Mouse (Mus musculus): ENCODE results near the gene Lsm6. TPM values are rescaled to one million over a fixed set of nuclear protein-coding genes. Genes with fewer than 3 reads are reported as not detected.
"Not testable (repeated sequence)": the region's sequence is repeated elsewhere in the genome, so short reads cannot be mapped to it uniquely, and the experiment has no call there.

Lsm6 gene
- total and polyA plus RNA-seq, 3 experiments, result 60.0 to 186 (median 67.7) TPM

GRCm38 (mm10) chr8:78819973-78820372, 967 bp downstream of the Lsm6 start:
- dilution Hi-C loops (cut with MboI; ENCODE audit: extremely low pct_ligation_motif_present, extremely low pct_unique_long_range_greater_than_20kb, low sequenced_read_pairs); in situ Hi-C loops (cut with MboI; ENCODE audit: low pct_ligation_motif_present, low pct_unique_long_range_greater_than_20kb, low sequenced_read_pairs); H3K27me3 ChIP-seq (replicated peaks); H3K9me3 ChIP-seq (replicated peaks; ENCODE audit: low read length): not testable (repeated sequence)
- Histone ChIP-seq H3K36me3 (replicated peaks in 1 of 2; ENCODE audit: control insufficient read depth in 1 of 2, insufficient read depth in 1 of 2, low read length in 1 of 2) (peaks cover 6 to 43% of the 10 kb centered on the region in 2 experiments), H3K27ac (ENCODE audit: insufficient read depth, low read depth) (peak overlapping the region; percentile 35; the same call in 1 of the 2 replicates), H3K4me3 (replicated peaks in 1 of 3; ENCODE audit: low read depth in 2 of 3, low read length in 2 of 3, poor library complexity in 1 of 3) (peak overlapping the region; percentile 67 to 80 (median 72)), H3K4me2 (ENCODE audit: insufficient read depth, low read depth, poor library complexity, severe bottlenecking) (peak overlapping the region; percentile 96), H3K79me2 (replicated peaks; ENCODE audit: control insufficient read depth, extremely low read depth, insufficient read depth, poor library complexity, severe bottlenecking) (peaks cover 14% of the 10 kb centered on the region), H3K9ac (ENCODE audit: insufficient read depth, low read depth) (peak overlapping the region; percentile 97), H3K4me1 (ENCODE audit: control insufficient read depth in 1 of 2, insufficient read depth in 2 of 2) (peaks cover 0 to 38% of the 10 kb centered on the region in 2 experiments; a peak in 2 of 4 replicates)
- DNase-seq (ENCODE audit: extremely low read depth), result peak; percentile 75
- peak; percentile 73 for TF ChIP-seq ELF1 (IDR thresholded peaks at IDR 0.05; ENCODE audit: low read depth, low read length)
- TF ChIP-seq MAX (IDR thresholded peaks at IDR 0.05; ENCODE audit: low read length), result 0 out of 2 replicates have a peak, but pooled peaks have one; percentile 4
- TF ChIP-seq MYC (IDR thresholded peaks at IDR 0.05; ENCODE audit: low read depth, low read length), result peak; percentile 71; the same call in 1 of the 2 replicates
- 0 out of 2 replicates have a peak, but pooled peaks have one; percentile 27 for TF ChIP-seq TBP (conservative IDR thresholded peaks at IDR 0.05; ENCODE audit: low read depth, low read length)

- H3K79me2 ChIP-seq (replicated peaks; ENCODE audit: control insufficient read depth, extremely low read depth, insufficient read depth, poor library complexity, severe bottlenecking), result peaks cover 9% of the 10 kb centered on the region
- dilution Hi-C loops (cut with MboI; ENCODE audit: extremely low pct_ligation_motif_present, extremely low pct_unique_long_range_greater_than_20kb, low sequenced_read_pairs) (no loop called here), in situ Hi-C loops (cut with MboI; ENCODE audit: low pct_ligation_motif_present, low pct_unique_long_range_greater_than_20kb, low sequenced_read_pairs) (no loop called here)
- peak; percentile 60; the same call in 1 of the 2 replicates for TF ChIP-seq MAFK (IDR thresholded peaks at IDR 0.05; ENCODE audit: insufficient replicate concordance, low read length)
- no peak for TF ChIP-seq CHD1 (IDR thresholded peaks at IDR 0.05; ENCODE audit: low read depth, low read length)
- DNase-seq (ENCODE audit: extremely low read depth), result no peak
- no peak overlapping the region for H3K27ac ChIP-seq (ENCODE audit: insufficient read depth, low read depth)
- H3K4me2 ChIP-seq (ENCODE audit: insufficient read depth, low read depth, poor library complexity, severe bottlenecking), result no peak overlapping the region
- H3K9me3 ChIP-seq (replicated peaks; ENCODE audit: low read length), result no peaks in the 10 kb centered on the region
- H3K4me3 ChIP-seq (replicated peaks in 1 of 3; ENCODE audit: low read depth in 2 of 3, low read length in 2 of 3, poor library complexity in 1 of 3), result no peak overlapping the region
- peaks cover 33 to 91% of the 10 kb centered on the region in 2 experiments for H3K36me3 ChIP-seq (replicated peaks in 1 of 2; ENCODE audit: control insufficient read depth in 1 of 2, insufficient read depth in 1 of 2, low read length in 1 of 2)
- H3K9ac ChIP-seq (ENCODE audit: insufficient read depth, low read depth), result no peak overlapping the region
- peaks cover 0 to 36% of the 10 kb centered on the region in 2 experiments; a peak in 2 of 4 replicates for H3K4me1 ChIP-seq (ENCODE audit: control insufficient read depth in 1 of 2, insufficient read depth in 2 of 2)
- no peaks in the 10 kb centered on the region for H3K27me3 ChIP-seq (replicated peaks)
Observed at GRCm38 (mm10) chr8:78814743-78815142, 6.2 kb downstream of the Lsm6 start.

- in situ Hi-C loops (cut with MboI; ENCODE audit: low pct_ligation_motif_present, low pct_unique_long_range_greater_than_20kb, low sequenced_read_pairs), result no loop called here
- peaks cover 0 to 20% of the 10 kb centered on the region in 2 experiments; a peak in 1 of 4 replicates for H3K4me1 ChIP-seq (ENCODE audit: control insufficient read depth in 1 of 2, insufficient read depth in 2 of 2)
- TF ChIP-seq CHD1 (IDR thresholded peaks at IDR 0.05; ENCODE audit: low read depth, low read length) (no peak), POLR2A (IDR thresholded peaks at IDR 0.05; ENCODE audit: low read depth, low read length) (no peak), MXI1 (IDR thresholded peaks at IDR 0.05; ENCODE audit: low read depth, low read length) (no peak), MYC (IDR thresholded peaks at IDR 0.05; ENCODE audit: low read depth, low read length) (no peak), MEF2A (IDR thresholded peaks at IDR 0.05; ENCODE audit: borderline replicate concordance, low read depth, low read length) (no peak), EP300 (IDR thresholded peaks at IDR 0.05; ENCODE audit: low read length) (no peak), RAD21 (IDR thresholded peaks at IDR 0.05; ENCODE audit: low read depth, low read length) (no peak), POLR2AphosphoS2 (IDR thresholded peaks at IDR 0.05; ENCODE audit: low read depth, low read length) (no peak), GABPA (IDR thresholded peaks at IDR 0.05; ENCODE audit: insufficient replicate concordance, low read depth, low read length) (no peak), ZKSCAN1 (IDR thresholded peaks at IDR 0.05; ENCODE audit: borderline replicate concordance, low read depth, low read length) (no peak), NRF1 (IDR thresholded peaks at IDR 0.05; ENCODE audit: low read depth, low read length) (no peak), MAX (IDR thresholded peaks at IDR 0.05; ENCODE audit: low read length) (no peak), TCF12 (IDR thresholded peaks at IDR 0.05; ENCODE audit: low read depth, low read length) (no peak), UBTF (IDR thresholded peaks at IDR 0.05; ENCODE audit: low read depth, low read length) (no peak), JUN (IDR thresholded peaks at IDR 0.05; ENCODE audit: insufficient read depth, low read depth, low read length) (no peak), ELF1 (IDR thresholded peaks at IDR 0.05; ENCODE audit: low read depth, low read length) (no peak), CHD2 (IDR thresholded peaks at IDR 0.05; ENCODE audit: low read length) (no peak), SMC3 (IDR thresholded peaks at IDR 0.05; ENCODE audit: low read depth, low read length) (no peak)
- no peak overlapping the region for H3K4me2 ChIP-seq (ENCODE audit: insufficient read depth, low read depth, poor library complexity, severe bottlenecking)
- DNase-seq (ENCODE audit: extremely low read depth), result no peak
- H3K4me3 ChIP-seq (replicated peaks in 1 of 3; ENCODE audit: low read depth in 2 of 3, low read length in 2 of 3, poor library complexity in 1 of 3), result no peak overlapping the region
- H3K27ac ChIP-seq (ENCODE audit: insufficient read depth, low read depth), result no peak overlapping the region
- no peak overlapping the region for H3K9ac ChIP-seq (ENCODE audit: insufficient read depth, low read depth)
- dilution Hi-C loops (cut with MboI; ENCODE audit: extremely low pct_ligation_motif_present, extremely low pct_unique_long_range_greater_than_20kb, low sequenced_read_pairs), result no loop called here
- H3K9me3 ChIP-seq (replicated peaks; ENCODE audit: low read length), result no peaks in the 10 kb centered on the region
- peaks cover 5% of the 10 kb centered on the region; the same call in 1 of the 2 replicates for H3K79me2 ChIP-seq (replicated peaks; ENCODE audit: control insufficient read depth, extremely low read depth, insufficient read depth, poor library complexity, severe bottlenecking)
- peaks cover 38 to 93% of the 10 kb centered on the region in 2 experiments for H3K36me3 ChIP-seq (replicated peaks in 1 of 2; ENCODE audit: control insufficient read depth in 1 of 2, insufficient read depth in 1 of 2, low read length in 1 of 2)
- H3K27me3 ChIP-seq (replicated peaks), result no peaks in the 10 kb centered on the region
Observed at GRCm38 (mm10) chr8:78813021-78813420, 7.9 kb downstream of the Lsm6 start.
